Mouse (Mus musculus) E14TG2a.4 (cell line): ENCODE data around the gene Plcxd3.

Source experiments
- CTCF ChIP-seq: conservative IDR thresholded peaks from 2 replicates; pipeline ENCODE4 v1.5.1; 2014; ENCODE audit warnings: low read length
- NANOG ChIP-seq: IDR thresholded peaks from 2 replicates; pipeline ENCODE4 v1.6.1; 2014; ENCODE audit warnings: borderline replicate concordance, low read length, mixed read lengths
- POU5F1 ChIP-seq: IDR thresholded peaks from 2 replicates; pipeline ENCODE4 v1.6.1; 2014; ENCODE audit warnings: low read length, borderline replicate concordance

- no peak for TF ChIP-seq CTCF
- TF ChIP-seq NANOG: no peak
- TF ChIP-seq POU5F1: no peak
These were observed 183.8 kb downstream of the Plcxd3 start for GRCm38 (mm10) chr15:4559121-4559520.
